Mouse (Mus musculus): Measurements from ENCODE around the gene Arl3. TPM values are rescaled to one million over a fixed set of nuclear protein-coding genes. Genes with fewer than 3 reads are reported as not detected.

Arl3 gene
- 98.2 and 103 TPM in 2 replicates for polyA plus RNA-seq (2015; fragmentation: Nextera tagmentation; extraction: Ambion mirVana)

DNA sequence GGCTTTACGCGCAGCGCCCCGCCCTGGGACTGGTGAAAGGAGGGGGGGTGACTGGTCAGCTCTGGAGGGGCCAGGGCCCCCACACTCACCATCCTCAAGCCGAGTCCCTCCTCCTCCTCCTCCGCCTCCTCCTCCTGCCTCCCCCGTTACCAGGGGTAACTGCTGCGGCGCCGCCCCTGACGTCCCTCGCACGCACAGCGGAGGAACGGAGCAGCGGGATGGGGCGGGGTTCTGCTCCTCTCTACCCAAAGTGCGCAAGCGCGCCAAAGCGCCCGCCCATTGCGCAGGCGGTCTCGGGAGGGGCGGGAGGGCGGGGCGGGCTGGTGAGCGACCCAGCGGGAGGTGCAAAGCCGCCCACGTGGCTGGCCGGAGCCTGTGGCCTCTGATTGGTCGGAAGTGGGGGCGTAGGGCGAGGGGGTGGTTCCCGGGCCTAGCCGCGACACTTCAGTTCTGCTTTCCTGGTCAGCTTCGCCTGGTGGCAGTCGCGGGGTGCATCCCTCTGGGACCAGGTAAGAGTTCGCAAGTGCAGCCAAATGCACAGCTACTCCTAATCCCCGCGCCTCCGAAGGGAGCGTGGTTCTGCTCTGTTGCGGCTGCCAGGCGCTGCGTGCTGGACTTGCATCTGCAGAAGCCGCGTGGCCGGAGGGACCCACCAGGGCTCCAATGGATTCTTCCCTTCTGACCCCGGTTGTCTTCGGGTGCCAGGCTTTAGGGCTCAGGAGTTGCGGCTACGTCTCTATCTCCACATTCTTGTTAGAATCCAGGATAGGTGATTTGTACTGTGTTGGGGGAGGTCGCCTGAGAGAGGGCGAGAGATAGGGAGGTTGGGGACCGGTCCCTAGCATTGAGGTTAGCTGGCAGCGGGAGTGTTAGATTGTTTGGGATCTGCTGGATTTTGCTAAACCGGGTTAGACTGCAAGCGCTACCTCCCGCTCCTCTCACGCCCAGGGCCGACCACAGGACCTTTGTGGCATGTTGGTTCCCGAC, at the start of gene Arl3, which contains the start of gene Sfxn2:
Gene Arl3, minus strand, starts transcription at position 248 of the 987 bp plus-strand sequence.
Gene Sfxn2, plus strand, starts transcription at position 415 of the 987 bp plus-strand sequence.
- Histone ChIP-seq H3K27ac (peak within 1 kb of the TSS; percentile 82), H3K4me2 (peak within 1 kb of the TSS; percentile 87), H3K9me3 (no peaks in the 10 kb centered on the region), H3K4me1 (0 out of 2 replicates have a peak, but pooled peaks cover 17% of the 10 kb centered on the region), H3K9ac (peak within 1 kb of the TSS; percentile 73), H3K27me3 (replicated peaks) (no peaks in the 10 kb centered on the region), H3K4me3 (replicated peaks) (peak within 1 kb of the TSS; percentile 79), H3K36me3 (no peaks in the 10 kb centered on the region)
- ATAC-seq (ENCODE audit: insufficient read depth, low FRiP score, low read depth): peak; percentile 96
- under 1% methylated on average over 65 of the region's 67 CpGs for WGBS

DNA sequence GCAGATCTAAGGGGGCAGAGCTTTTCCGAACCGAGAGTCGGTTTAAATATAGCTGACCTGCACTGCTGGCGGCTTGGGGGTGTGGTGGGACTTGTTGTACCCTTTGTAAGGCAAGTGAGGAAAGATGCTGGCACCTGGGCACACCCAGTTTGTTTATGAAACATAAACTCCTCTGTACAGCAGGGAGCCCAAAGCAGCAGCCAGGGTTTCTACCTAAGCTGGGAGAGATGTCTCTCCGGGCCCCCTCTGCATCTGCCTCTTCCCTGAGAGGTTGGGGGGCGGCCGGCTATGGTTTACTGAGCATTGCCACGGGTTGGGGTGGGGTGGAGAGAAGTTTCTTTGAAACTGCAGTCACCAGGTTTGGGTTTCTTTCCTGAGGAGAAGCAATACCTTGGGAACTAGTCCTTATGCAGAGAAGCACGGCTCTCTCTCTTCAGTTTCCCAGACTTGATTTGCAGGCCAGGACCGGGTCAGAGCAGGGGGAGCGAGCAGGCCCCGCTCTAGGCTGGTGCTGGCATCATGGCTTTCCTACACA, 49.7 kb upstream of the Arl3 start:
- Histone ChIP-seq H3K9ac (no peak overlapping the region), H3K9me3 (no peaks in the 10 kb centered on the region), H3K4me3 (replicated peaks) (peak overlapping the region; percentile 37), H3K27me3 (replicated peaks) (no peaks in the 10 kb centered on the region), H3K4me2 (peak overlapping the region; percentile 62), H3K36me3 (no peaks in the 10 kb centered on the region), H3K27ac (peak overlapping the region; percentile 84), H3K4me1 (peaks cover 57% of the 10 kb centered on the region)
- WGBS: 24% methylated on average over 12 of the region's 12 CpGs
- ATAC-seq (ENCODE audit: insufficient read depth, low FRiP score, low read depth): no peak

DNA sequence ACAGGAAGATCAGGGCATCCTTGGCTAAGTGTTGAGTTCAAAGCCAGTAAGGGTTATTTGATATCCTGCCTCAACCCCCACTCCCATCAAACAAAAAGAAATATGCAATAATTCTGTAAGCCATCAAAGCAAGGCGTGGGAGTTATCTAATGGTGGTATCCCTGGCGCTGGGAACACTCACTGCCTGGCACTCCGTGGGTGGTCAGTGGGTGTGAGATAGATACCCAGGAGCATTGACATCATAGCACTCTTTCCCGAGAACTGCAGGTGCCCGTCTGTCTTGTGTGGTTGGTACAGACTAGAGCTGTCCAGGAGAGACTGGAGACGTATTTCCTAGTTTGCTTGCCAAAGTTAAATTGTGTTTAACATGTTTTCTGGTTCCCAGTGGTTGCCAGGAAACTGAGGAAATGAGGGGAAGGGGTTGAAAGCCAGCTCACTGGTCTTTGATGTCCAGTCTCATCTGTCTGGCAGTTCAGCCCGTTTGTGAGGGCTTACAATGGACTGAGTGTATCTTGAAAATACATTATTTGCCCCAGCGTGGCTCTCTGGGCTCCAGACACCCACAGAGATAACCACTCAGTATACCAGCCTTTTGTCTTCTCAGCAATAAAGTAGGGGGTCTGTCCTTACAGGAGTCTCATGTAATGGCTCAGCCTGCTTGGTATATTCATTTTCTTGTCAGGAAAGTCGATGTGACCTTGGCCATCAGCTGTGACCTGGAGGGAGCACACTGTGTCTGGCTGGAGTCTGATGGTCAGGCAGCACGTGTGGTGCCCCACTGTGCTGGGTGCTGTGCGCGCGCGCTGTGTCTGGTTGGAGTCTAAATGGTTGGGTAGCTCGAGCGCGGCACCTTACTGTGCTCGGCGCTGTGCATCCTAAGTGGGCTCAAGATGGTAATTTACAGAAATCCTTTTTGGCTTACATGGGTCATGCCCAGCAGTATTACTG, 48.5 kb upstream of the Arl3 start:
- Histone ChIP-seq H3K9ac (no peak overlapping the region), H3K4me1 (peaks cover 60% of the 10 kb centered on the region), H3K27me3 (replicated peaks) (no peaks in the 10 kb centered on the region), H3K36me3 (no peaks in the 10 kb centered on the region), H3K4me2 (no peak overlapping the region), H3K9me3 (no peaks in the 10 kb centered on the region), H3K4me3 (replicated peaks) (no peak overlapping the region), H3K27ac (peak overlapping the region; percentile 84)
- WGBS: 71% methylated on average over 19 of the region's 19 CpGs
- no peak for ATAC-seq (ENCODE audit: insufficient read depth, low FRiP score, low read depth)

- Histone ChIP-seq H3K9ac (no peak overlapping the region), H3K27ac (no peak overlapping the region; the same call in 1 of the 2 replicates), H3K27me3 (replicated peaks) (no peaks in the 10 kb centered on the region), H3K4me2 (no peak overlapping the region), H3K4me1 (peaks cover 60% of the 10 kb centered on the region), H3K36me3 (no peaks in the 10 kb centered on the region), H3K9me3 (no peaks in the 10 kb centered on the region), H3K4me3 (replicated peaks) (no peak overlapping the region)
- no peak for ATAC-seq (ENCODE audit: insufficient read depth, low FRiP score, low read depth)
- WGBS: 63% methylated on average over 14 of the region's 14 CpGs
These were observed 47.2 kb upstream of the Arl3 start for GRCm38 (mm10) chr19:46620016-46620808.

DNA sequence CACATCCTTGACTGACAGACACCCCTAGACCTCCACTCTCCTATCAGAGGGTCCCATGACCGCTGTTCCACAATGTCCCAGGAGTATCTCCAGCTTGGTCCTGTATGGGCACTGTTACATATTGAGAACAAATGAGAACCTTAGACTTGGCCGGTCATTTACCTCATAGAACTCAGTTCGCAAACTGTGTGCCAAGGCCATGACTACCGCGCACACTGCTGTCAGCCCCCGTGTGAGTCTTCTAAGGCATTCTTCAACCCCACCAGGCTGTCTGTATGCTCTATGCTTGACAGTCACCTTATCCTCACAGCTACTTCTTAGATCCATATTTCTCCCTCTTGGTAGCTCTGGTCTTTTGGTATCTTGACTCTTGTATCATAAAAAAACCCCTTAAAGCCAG, 46.5 kb upstream of the Arl3 start:
- no peak for ATAC-seq (ENCODE audit: insufficient read depth, low FRiP score, low read depth)
- Histone ChIP-seq H3K27ac (peak overlapping the region; percentile 31; the same call in 1 of the 2 replicates), H3K4me2 (no peak overlapping the region), H3K4me3 (replicated peaks) (no peak overlapping the region), H3K27me3 (replicated peaks) (no peaks in the 10 kb centered on the region), H3K36me3 (no peaks in the 10 kb centered on the region), H3K9me3 (no peaks in the 10 kb centered on the region), H3K4me1 (peaks cover 55% of the 10 kb centered on the region), H3K9ac (no peak overlapping the region)
- WGBS: 88% methylated on average over 6 of the region's 6 CpGs

DNA sequence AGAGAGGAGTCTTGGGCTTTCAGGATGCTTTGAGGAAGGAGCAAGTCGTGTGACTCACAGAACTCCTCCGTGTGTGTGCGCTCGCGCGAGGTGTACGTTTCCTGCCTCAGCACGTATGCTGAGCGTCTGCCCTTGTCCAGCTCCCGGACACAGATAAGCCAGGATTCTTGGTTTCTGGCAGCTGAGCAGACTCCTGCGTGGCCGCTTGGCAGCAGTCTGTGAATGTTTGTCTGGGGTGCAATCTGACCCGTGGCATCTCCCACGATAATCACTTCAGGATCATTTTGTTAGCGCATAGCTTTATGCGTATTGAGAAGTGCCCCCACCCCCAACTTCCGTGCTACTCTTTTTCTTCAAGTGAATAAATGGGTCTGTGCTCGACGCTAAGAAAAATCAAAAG, 46.0 kb upstream of the Arl3 start:
- H3K36me3 ChIP-seq: no peaks in the 10 kb centered on the region
- no peak overlapping the region for H3K9ac ChIP-seq
- H3K4me2 ChIP-seq: 0 out of 2 replicates have a peak overlapping the region, but pooled peaks have one; percentile 2
- 51% methylated on average over 19 of the region's 19 CpGs for WGBS
- H3K4me1 ChIP-seq: peaks cover 50% of the 10 kb centered on the region
- no peak for ATAC-seq (ENCODE audit: insufficient read depth, low FRiP score, low read depth)
- peak overlapping the region; percentile 31 for H3K27ac ChIP-seq
- no peak overlapping the region for H3K4me3 ChIP-seq (replicated peaks)
- H3K27me3 ChIP-seq (replicated peaks): no peaks in the 10 kb centered on the region
- H3K9me3 ChIP-seq: no peaks in the 10 kb centered on the region

DNA sequence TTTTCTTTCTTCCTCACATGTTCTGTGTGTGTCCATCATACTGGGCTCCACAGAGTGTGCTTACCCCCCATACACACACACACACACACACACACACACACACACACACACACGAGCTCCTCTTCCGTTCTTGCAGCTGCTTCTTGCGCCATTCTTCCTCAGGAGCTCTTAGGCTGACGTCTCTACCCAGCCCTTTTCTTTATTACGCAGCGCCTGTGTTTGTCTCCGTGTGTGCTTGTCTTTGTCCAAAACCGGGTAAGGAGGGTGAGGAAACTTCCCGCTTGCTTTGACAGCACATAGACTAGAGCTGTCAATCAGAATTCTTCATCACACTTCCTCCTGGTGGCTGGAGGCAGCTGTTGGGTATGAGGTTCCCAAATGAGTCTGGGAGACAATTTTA, 45.3 kb upstream of the Arl3 start:
- ATAC-seq (ENCODE audit: insufficient read depth, low FRiP score, low read depth): no peak
- no peak overlapping the region for H3K9ac ChIP-seq
- H3K4me1 ChIP-seq: peaks cover 43% of the 10 kb centered on the region
- H3K4me3 ChIP-seq (replicated peaks): no peak overlapping the region
- no peaks in the 10 kb centered on the region for H3K27me3 ChIP-seq (replicated peaks)
- 49% methylated on average over 9 of the region's 9 CpGs for WGBS
- H3K27ac ChIP-seq: peak overlapping the region; percentile 35
- H3K9me3 ChIP-seq: no peaks in the 10 kb centered on the region
- H3K36me3 ChIP-seq: no peaks in the 10 kb centered on the region
- H3K4me2 ChIP-seq: no peak overlapping the region

DNA sequence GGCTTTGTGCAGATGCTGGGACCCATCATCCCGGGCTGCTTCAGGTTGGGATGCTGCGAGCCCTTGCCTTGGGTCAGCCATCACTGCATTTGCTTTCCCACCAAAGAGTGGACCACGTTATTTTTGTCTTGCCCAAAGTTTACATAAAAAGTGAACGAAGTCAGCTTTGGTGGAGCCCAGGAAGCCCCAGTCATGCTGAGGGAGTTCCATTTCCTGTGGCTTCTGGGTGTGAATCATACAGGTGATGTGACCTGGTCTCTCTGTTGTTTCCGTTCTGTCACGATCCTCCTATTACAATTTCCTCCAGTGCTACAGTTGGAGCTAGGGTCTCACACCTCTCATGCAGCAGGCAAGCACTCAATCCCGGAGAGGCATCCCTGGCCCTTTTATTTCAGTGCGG, 44.4 kb upstream of the Arl3 start:
- Histone ChIP-seq H3K4me2 (no peak overlapping the region), H3K27me3 (replicated peaks) (no peaks in the 10 kb centered on the region), H3K4me1 (peaks cover 36% of the 10 kb centered on the region), H3K9me3 (no peaks in the 10 kb centered on the region), H3K4me3 (replicated peaks) (no peak overlapping the region), H3K9ac (no peak overlapping the region), H3K27ac (no peak overlapping the region), H3K36me3 (no peaks in the 10 kb centered on the region)
- ATAC-seq (ENCODE audit: insufficient read depth, low FRiP score, low read depth): no peak
- 76% methylated on average over 8 of the region's 8 CpGs for WGBS

DNA sequence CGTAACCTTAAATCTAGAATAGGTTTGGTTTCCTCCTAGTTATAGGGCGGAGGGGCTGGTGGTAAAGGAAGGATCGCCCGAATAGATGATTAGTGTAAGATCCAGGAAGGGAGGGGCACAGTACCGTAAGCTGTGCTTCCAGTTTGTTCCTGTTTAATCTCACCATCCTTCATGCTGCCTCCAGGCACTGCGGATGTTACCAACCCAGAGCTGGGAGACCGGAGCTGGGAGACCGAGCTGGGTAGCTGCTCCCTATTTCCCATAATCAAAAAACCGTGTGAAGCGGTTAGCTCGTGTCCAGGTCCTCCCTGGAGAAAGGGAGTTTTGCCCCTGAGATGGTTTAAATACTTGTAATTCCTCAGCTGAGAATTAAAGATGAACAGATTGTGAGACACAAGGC, 43.4 kb upstream of the Arl3 start:
- Histone ChIP-seq H3K27me3 (replicated peaks) (no peaks in the 10 kb centered on the region), H3K4me1 (peaks cover 32% of the 10 kb centered on the region), H3K9me3 (no peaks in the 10 kb centered on the region), H3K4me2 (no peak overlapping the region), H3K27ac (no peak overlapping the region), H3K36me3 (no peaks in the 10 kb centered on the region), H3K4me3 (replicated peaks) (no peak overlapping the region), H3K9ac (no peak overlapping the region)
- WGBS: 64% methylated on average over 11 of the region's 11 CpGs
- ATAC-seq (ENCODE audit: insufficient read depth, low FRiP score, low read depth): no peak

DNA sequence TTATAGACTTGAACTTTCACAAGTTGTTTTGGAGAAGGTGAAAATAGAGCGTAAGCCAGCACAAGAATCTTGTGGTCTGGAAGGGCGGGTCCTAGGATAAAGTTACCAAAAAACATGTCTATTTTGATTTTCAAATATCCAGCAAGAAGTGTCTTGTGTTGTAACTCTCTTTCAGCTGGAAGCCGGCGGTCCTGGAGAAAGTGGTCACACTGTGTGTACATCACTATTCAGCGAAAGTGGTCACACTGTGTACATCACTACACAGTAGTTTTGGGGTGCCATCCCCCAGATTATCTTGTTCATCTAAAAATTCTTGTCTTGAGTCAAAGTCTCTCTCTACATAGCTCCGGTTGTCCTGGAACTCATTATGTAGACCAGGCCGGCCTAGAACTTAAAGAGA, 35.2 kb upstream of the Arl3 start:
- no peak overlapping the region for H3K27ac ChIP-seq
- H3K4me3 ChIP-seq (replicated peaks): no peak overlapping the region
- H3K27me3 ChIP-seq (replicated peaks): no peaks in the 10 kb centered on the region
- H3K4me1 ChIP-seq: peaks cover 8% of the 10 kb centered on the region
- no peak overlapping the region for H3K4me2 ChIP-seq
- ATAC-seq (ENCODE audit: insufficient read depth, low FRiP score, low read depth): no peak
- H3K9me3 ChIP-seq: no peaks in the 10 kb centered on the region
- WGBS: 96% methylated on average over 7 of the region's 7 CpGs
- peaks cover 9% of the 10 kb centered on the region; the same call in 1 of the 2 replicates for H3K36me3 ChIP-seq
- H3K9ac ChIP-seq: no peak overlapping the region

DNA sequence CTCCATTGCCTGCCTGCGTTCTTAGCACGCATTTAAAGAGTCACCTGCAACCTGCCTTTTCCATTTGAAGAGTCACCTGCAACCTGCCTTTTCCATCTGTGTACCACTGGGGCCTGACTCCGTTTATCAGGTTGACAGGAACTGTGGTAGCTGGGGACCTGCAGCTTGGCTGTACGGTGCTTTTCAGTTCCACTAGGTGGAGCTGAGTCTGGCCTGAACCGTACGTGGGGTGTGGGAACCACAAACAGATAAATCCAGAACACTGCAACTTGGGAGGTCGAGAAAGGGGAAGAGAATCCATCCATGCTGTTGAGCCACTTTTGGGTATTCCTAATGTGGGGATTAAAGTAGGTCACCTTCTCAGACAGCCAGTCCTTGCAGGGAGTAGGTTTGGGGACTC, 34.4 kb upstream of the Arl3 start:
- ATAC-seq (ENCODE audit: insufficient read depth, low FRiP score, low read depth): no peak
- H3K36me3 ChIP-seq: peaks cover 9% of the 10 kb centered on the region; the same call in 1 of the 2 replicates
- H3K4me3 ChIP-seq (replicated peaks): no peak overlapping the region
- H3K4me2 ChIP-seq: no peak overlapping the region
- peaks cover 8% of the 10 kb centered on the region for H3K4me1 ChIP-seq
- 45% methylated on average over 7 of the region's 7 CpGs for WGBS
- H3K27ac ChIP-seq: no peak overlapping the region
- no peaks in the 10 kb centered on the region for H3K27me3 ChIP-seq (replicated peaks)
- no peaks in the 10 kb centered on the region for H3K9me3 ChIP-seq
- no peak overlapping the region for H3K9ac ChIP-seq
